Mouse (Mus musculus) bone marrow macrophage, adult 2 months (primary cell): ENCODE measurements around the gene Crk. TPM values are rescaled to one million over a fixed set of nuclear protein-coding genes. Genes with fewer than 3 reads are reported as not detected.
"Not testable (repeated sequence)": the region's sequence is repeated elsewhere in the genome, so short reads cannot be mapped to it uniquely, and the experiment has no call there.

Experiments used
- H3K27ac ChIP-seq: 2 replicates; pipeline ENCODE4 v1.5.1; 2012; ENCODE audit warnings: low read depth, low read length; ENCODE audit not compliant: insufficient read depth
- H3K4me1 ChIP-seq: 2 replicates; pipeline ENCODE4 v1.6.1; 2012; ENCODE audit warnings: low read length; ENCODE audit not compliant: control insufficient read depth, insufficient read depth
- H3K4me3 ChIP-seq: 2 replicates; pipeline ENCODE4 v1.5.1; 2012; ENCODE audit warnings: mild to moderate bottlenecking, low read length, moderate library complexity; ENCODE audit not compliant: insufficient read depth
- CTCF ChIP-seq: IDR thresholded peaks from 2 replicates; pipeline ENCODE4 v1.5.1; 2012; ENCODE audit warnings: low read depth, mild to moderate bottlenecking, low read length, moderate library complexity
- POLR2A ChIP-seq: IDR thresholded peaks from 2 replicates; pipeline ENCODE4 v1.6.1; 2012; ENCODE audit warnings: mild to moderate bottlenecking, low read depth, low read length, borderline replicate concordance
- polyA plus RNA-seq: library from polyadenylated mRNA; stranded (reverse); fragments of >200 nt; gene quantifications from 2 replicates; pipeline ENCODE4 v1.2.4, GENCODE M21; 2012; ENCODE audit not compliant: missing spikeins, insufficient read depth, insufficient read length

Gene Crk
- polyA plus RNA-seq, 1 experiment = 70.3 TPM

DNA sequence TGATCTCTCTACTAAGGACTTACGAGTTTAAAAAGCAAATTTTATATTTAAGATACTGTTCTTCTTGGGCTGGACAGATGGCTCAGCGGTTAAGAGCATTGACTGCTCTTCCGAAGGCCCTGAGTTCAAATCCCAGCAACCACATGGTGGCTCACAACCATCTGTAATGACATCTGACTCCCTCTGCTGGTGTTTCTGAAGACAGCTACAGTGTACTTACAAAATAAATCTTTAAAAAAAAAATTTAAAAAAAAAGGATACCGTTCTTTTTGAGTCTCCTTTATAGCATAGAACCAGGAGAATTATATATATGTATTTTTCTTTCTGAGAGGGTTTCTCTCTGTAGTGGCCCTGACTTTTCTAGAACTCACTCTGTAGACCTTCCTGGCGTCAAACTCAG lies 21.5 kb downstream of the Crk start:
- TF ChIP-seq POLR2A (no peak), CTCF (no peak)
- Histone ChIP-seq H3K4me3 (no peak overlapping the region), H3K4me1 (peaks cover 8% of the 10 kb centered on the region), H3K27ac (no peak overlapping the region)

DNA sequence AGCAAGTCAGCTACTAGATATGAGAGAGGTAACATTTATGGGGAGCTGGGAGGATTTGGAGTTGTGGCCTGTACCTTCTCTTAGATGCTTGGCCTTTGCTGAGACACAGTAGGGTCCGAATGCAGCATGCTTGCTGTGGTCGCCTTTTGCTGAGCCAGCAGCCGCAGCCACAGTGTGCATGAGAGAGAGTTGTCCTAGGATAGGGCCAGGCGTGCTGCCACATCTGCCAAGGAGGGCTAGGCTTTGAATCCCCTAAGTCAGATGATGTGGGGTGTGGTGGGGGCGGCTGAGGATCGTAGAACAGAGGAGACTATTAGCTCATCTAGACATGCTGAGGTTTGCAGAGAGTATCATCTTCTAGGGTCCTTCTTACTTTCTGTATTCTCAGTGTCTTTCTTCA lies 23.7 kb downstream of the Crk start:
- TF ChIP-seq POLR2A = no peak
- no peak for TF ChIP-seq CTCF
- H3K4me1 ChIP-seq = peaks cover 5% of the 10 kb centered on the region; the same call in 1 of the 2 replicates
- H3K4me3 ChIP-seq = no peak overlapping the region
- no peak overlapping the region for H3K27ac ChIP-seq

- TF ChIP-seq CTCF = no peak
- TF ChIP-seq POLR2A = no peak
- H3K4me3 ChIP-seq = no peak overlapping the region
- H3K27ac ChIP-seq = no peak overlapping the region
- peaks cover 5% of the 10 kb centered on the region; the same call in 1 of the 2 replicates for H3K4me1 ChIP-seq
Measured at GRCm38 (mm10) chr11:75703748-75704147, 24.7 kb downstream of the Crk start.

- TF ChIP-seq CTCF = no peak
- no peak for TF ChIP-seq POLR2A
- no peak overlapping the region for H3K4me3 ChIP-seq
- no peak overlapping the region for H3K27ac ChIP-seq
- no peaks in the 10 kb centered on the region for H3K4me1 ChIP-seq
Measured at GRCm38 (mm10) chr11:75713949-75714348, 34.9 kb downstream of the Crk start.

GRCm38 (mm10) chr11:75715556-75715955 lies 36.5 kb downstream of the Crk start:
- no peak for TF ChIP-seq POLR2A
- H3K4me3 ChIP-seq = no peak overlapping the region
- no peak overlapping the region for H3K27ac ChIP-seq
- no peaks in the 10 kb centered on the region for H3K4me1 ChIP-seq

DNA sequence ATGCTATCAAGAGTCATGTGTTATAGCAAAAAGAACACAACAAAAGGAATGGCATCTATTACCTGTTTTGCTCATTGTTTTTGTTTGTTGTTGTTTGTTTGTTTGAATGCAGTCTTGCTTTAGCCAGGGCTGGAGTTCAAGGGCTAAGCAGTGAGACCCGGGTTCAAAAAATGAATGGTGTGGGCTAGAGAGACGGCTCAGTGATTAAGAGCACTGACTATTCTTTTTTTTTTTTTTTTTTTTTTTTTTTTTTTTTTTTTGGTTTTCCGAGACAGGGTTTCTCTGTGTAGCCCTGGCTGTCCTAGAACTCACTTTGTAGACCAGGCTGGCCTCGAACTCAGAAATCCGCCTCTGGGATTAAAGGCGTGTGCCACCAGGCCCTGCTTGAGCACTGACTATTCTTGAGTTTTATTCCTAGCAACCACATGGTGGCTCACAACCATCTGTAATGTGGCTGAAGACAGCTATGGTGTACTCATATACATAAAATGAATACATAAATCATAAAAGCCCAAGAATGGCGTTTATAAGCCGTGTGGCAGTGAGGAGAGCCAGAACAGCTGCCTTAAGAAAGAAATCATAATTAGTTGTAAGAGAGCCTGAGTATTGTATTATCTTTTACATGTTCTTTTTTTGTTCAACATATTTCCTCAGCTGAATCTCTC lies 37.7 kb downstream of the Crk start:
- Histone ChIP-seq H3K27ac (no peak overlapping the region), H3K4me3 (no peak overlapping the region), H3K4me1 (no peaks in the 10 kb centered on the region)
- no peak for TF ChIP-seq CTCF
- TF ChIP-seq POLR2A = no peak

DNA sequence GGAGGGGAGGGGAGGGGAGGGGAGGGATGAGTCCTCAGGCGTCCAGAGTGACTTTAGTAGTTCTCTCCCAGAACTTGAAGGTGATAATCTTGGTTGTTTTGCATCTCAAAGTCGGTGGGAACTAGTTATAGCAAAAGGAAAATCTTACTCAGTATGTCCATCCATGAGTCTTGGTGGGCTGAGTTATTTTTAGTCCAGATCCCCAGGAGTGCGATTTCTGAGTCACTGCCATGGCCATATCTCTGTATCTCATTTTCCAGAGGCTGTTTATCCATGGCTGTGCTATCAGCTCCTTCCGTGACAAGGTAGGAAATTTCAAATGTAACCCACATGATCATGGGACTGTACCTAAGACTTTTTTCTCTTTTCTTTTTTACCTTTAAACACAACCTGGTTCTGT lies 43.3 kb downstream of the Crk start:
- TF ChIP-seq CTCF (no peak), POLR2A (no peak)
- 0 out of 2 replicates have a peak, but pooled peaks cover 1% of the 10 kb centered on the region for H3K4me1 ChIP-seq
- H3K27ac ChIP-seq = no peak overlapping the region
- no peak overlapping the region for H3K4me3 ChIP-seq

- H3K27ac ChIP-seq = no peak overlapping the region
- no peak for TF ChIP-seq CTCF
- no peak for TF ChIP-seq POLR2A
Measured at GRCm38 (mm10) chr11:75727168-75727567, 48.1 kb downstream of the Crk start.

GRCm38 (mm10) chr11:75727659-75728058 lies 48.6 kb downstream of the Crk start:
- H3K27ac ChIP-seq, H3K4me3 ChIP-seq, H3K4me1 ChIP-seq: not testable (repeated sequence)

More at GRCm38 (mm10) chr11:75727168-75727567, 48.1 kb downstream of the Crk start:
- peaks cover 6% of the 10 kb centered on the region for H3K4me1 ChIP-seq
- H3K4me3 ChIP-seq = no peak overlapping the region

GRCm38 (mm10) chr11:75732434-75733226 lies 53.6 kb downstream of the Crk start, which contains the start of gene Ywhae:
Gene Ywhae, plus strand, starts transcription at chr11:75732869.
- TF ChIP-seq CTCF (no peak), POLR2A (no peak)
- peak within 1 kb of the TSS; percentile 69 for H3K4me3 ChIP-seq
- H3K4me1 ChIP-seq = peaks cover 13% of the 10 kb centered on the region
- H3K27ac ChIP-seq = peak within 1 kb of the TSS; percentile 96
